Mouse (Mus musculus) lung, embryonic 14.5 days (tissue): ENCODE data around the gene Gm5134. TPM values are rescaled to one million over a fixed set of nuclear protein-coding genes. Genes with fewer than 3 reads are reported as not detected.

Experiments used
- ATAC-seq: fragments of 200-750 bp; cut with Nextera tagmentation; 2 replicates; pipeline ENCODE4 v1.8.0; 2017; ENCODE audit warnings: mild to moderate bottlenecking, moderate TSS enrichment, moderate library complexity; ENCODE audit not compliant: insufficient read depth
- DNase-seq: peaks from one replicate; pipeline ENCODE4 v3.0.0-alpha.2; 2015
- H3K27ac ChIP-seq: fragments of 300-500 bp; sonication (generic); 2 replicates; pipeline ENCODE4 v1.5.1; 2014; ENCODE audit warnings: low read depth, mild to moderate bottlenecking, moderate library complexity
- H3K27me3 ChIP-seq: fragments of 300-500 bp; sonication (generic); 2 replicates; pipeline ENCODE4 v1.6.1; 2014; ENCODE audit warnings: low read length, control low read depth; ENCODE audit not compliant: insufficient read depth
- H3K36me3 ChIP-seq: fragments of 300-500 bp; sonication (generic); 2 replicates; pipeline ENCODE4 v1.6.1; 2014; ENCODE audit warnings: control low read depth; ENCODE audit not compliant: insufficient read depth
- H3K4me1 ChIP-seq: fragments of 300-500 bp; sonication (generic); 2 replicates; pipeline ENCODE4 v1.6.1; 2014; ENCODE audit warnings: antibody characterized with exemption, control low read depth; ENCODE audit not compliant: insufficient read depth
- H3K4me2 ChIP-seq: fragments of 300-500 bp; sonication (generic); 2 replicates; pipeline ENCODE4 v1.6.1; 2014; ENCODE audit warnings: mild to moderate bottlenecking
- H3K4me3 ChIP-seq: fragments of 300-500 bp; sonication (generic); 2 replicates; pipeline ENCODE4 v1.5.1; 2014; ENCODE audit warnings: low read depth, low read length
- H3K9ac ChIP-seq: fragments of 300-500 bp; sonication (generic); 2 replicates; pipeline ENCODE4 v1.6.1; 2014
- H3K9me3 ChIP-seq: fragments of 300-500 bp; sonication (generic); 2 replicates; pipeline ENCODE4 v1.6.1; 2016; ENCODE audit warnings: low read depth, low read length, control low read depth
- CTCF ChIP-seq: IDR thresholded peaks from 2 replicates; pipeline ENCODE4 v1.5.1; 2016; ENCODE audit warnings: antibody characterized with exemption, low read depth
- WGBS: fragments of 180-500 bp; shearing (Covaris S2); extraction: QIAGEN DNeasy Blood & Tissue Kit; methylation state at CpG from one replicate; pipeline ENCODE4 v1.1.7; 2014; 5-methylcytosine and 5-hydroxymethylcytosine counted together
- polyA plus RNA-seq: library from polyadenylated mRNA; unstranded; fragments of >200 nt; fragmentation: Nextera tagmentation; extraction: Ambion mirVana; gene quantifications from 2 replicates; pipeline ENCODE4 v1.2.1, GENCODE M21; 2014

Gm5134 gene
- polyA plus RNA-seq, 1 experiment from 2014 or later, result 0.14 TPM

GRCm38 (mm10) chr10:75932081-75932678, 22.1 kb upstream of the Gm5134 start:
- Histone ChIP-seq H3K9ac (peak overlapping the region; percentile 79), H3K27ac (peak overlapping the region; percentile 80), H3K9me3 (no peaks in the 10 kb centered on the region), H3K4me2 (peak overlapping the region; percentile 95), H3K4me3 (peak overlapping the region; percentile 64), H3K36me3 (peaks cover 8% of the 10 kb centered on the region; the same call in 1 of the 2 replicates), H3K27me3 (peaks cover 21% of the 10 kb centered on the region), H3K4me1 (peaks cover 19% of the 10 kb centered on the region)
- TF ChIP-seq CTCF, result no peak
- ATAC-seq (peak; percentile 65), DNase-seq (peak; percentile 77)
- WGBS, result 2% methylated on average over 40 of the region's 44 CpGs

GRCm38 (mm10) chr10:75932891-75933290, 21.4 kb upstream of the Gm5134 start, which contains the start of gene Chchd10:
Gene Chchd10, plus strand, starts transcription at chr10:75933130.
- peaks cover 19% of the 10 kb centered on the region for H3K4me1 ChIP-seq
- ATAC-seq (no peak), DNase-seq (no peak)
- H3K27ac ChIP-seq, result peak within 1 kb of the TSS; percentile 80
- TF ChIP-seq CTCF, result no peak
- H3K36me3 ChIP-seq, result peaks cover 1% of the 10 kb centered on the region; the same call in 1 of the 2 replicates
- no peaks in the 10 kb centered on the region for H3K9me3 ChIP-seq
- peak within 1 kb of the TSS; percentile 79 for H3K9ac ChIP-seq
- peaks cover 21% of the 10 kb centered on the region for H3K27me3 ChIP-seq
- 28% methylated on average over 6 of the region's 6 CpGs for WGBS
- H3K4me3 ChIP-seq, result peak within 1 kb of the TSS; percentile 64
- peak within 1 kb of the TSS; percentile 95 for H3K4me2 ChIP-seq

GRCm38 (mm10) chr10:75934991-75935390, 19.3 kb upstream of the Gm5134 start:
- Histone ChIP-seq H3K9me3 (no peaks in the 10 kb centered on the region), H3K4me1 (peaks cover 19% of the 10 kb centered on the region), H3K9ac (no peak overlapping the region), H3K27me3 (peaks cover 21% of the 10 kb centered on the region), H3K4me2 (peak overlapping the region; percentile 76), H3K27ac (no peak overlapping the region), H3K4me3 (peak overlapping the region; percentile 55; the same call in 1 of the 2 replicates), H3K36me3 (no peaks in the 10 kb centered on the region)
- ATAC-seq, result no peak
- no peak for TF ChIP-seq CTCF
- 44% methylated on average over 1 of the region's 1 CpGs for WGBS
- DNase-seq, result no peak

GRCm38 (mm10) chr10:75935680-75936541, 18.4 kb upstream of the Gm5134 start, which contains the start of gene Mmp11:
Gene Mmp11, minus strand, starts transcription at chr10:75936496.
- H3K36me3 ChIP-seq, result no peaks in the 10 kb centered on the region
- peak within 1 kb of the TSS; percentile 76 for H3K4me2 ChIP-seq
- DNase-seq (peak; percentile 82), ATAC-seq (peak; percentile 44)
- 2% methylated on average over 51 of the region's 51 CpGs for WGBS
- peaks cover 12% of the 10 kb centered on the region for H3K4me1 ChIP-seq
- TF ChIP-seq CTCF, result no peak; the same call in 1 of the 2 replicates
- peak within 1 kb of the TSS; percentile 10; the same call in 1 of the 2 replicates for H3K27ac ChIP-seq
- H3K4me3 ChIP-seq, result peak within 1 kb of the TSS; percentile 55
- H3K9me3 ChIP-seq, result no peaks in the 10 kb centered on the region
- peaks cover 21% of the 10 kb centered on the region for H3K27me3 ChIP-seq
- H3K9ac ChIP-seq, result peak within 1 kb of the TSS; percentile 54

GRCm38 (mm10) chr10:75936909-75937667, 17.2 kb upstream of the Gm5134 start:
- no peak for ATAC-seq
- 40% methylated on average over 18 of the region's 18 CpGs for WGBS
- Histone ChIP-seq H3K4me2 (peak overlapping the region; percentile 76), H3K27me3 (peaks cover 18% of the 10 kb centered on the region), H3K4me1 (peaks cover 7% of the 10 kb centered on the region; the same call in 1 of the 2 replicates), H3K4me3 (no peak overlapping the region; the same call in 1 of the 2 replicates), H3K9me3 (no peaks in the 10 kb centered on the region), H3K36me3 (no peaks in the 10 kb centered on the region), H3K27ac (peak overlapping the region; percentile 10; the same call in 1 of the 2 replicates), H3K9ac (no peak overlapping the region)
- TF ChIP-seq CTCF, result no peak
- no peak for DNase-seq

- no peak for ATAC-seq
- 56% methylated on average over 10 of the region's 10 CpGs for WGBS
- Histone ChIP-seq H3K4me3 (no peak overlapping the region), H3K9ac (no peak overlapping the region), H3K9me3 (no peaks in the 10 kb centered on the region), H3K27ac (no peak overlapping the region), H3K4me1 (peaks cover 3% of the 10 kb centered on the region; the same call in 1 of the 2 replicates), H3K4me2 (0 out of 2 replicates have a peak overlapping the region, but pooled peaks have one; percentile 76), H3K36me3 (no peaks in the 10 kb centered on the region), H3K27me3 (peaks cover 18% of the 10 kb centered on the region)
- no peak for TF ChIP-seq CTCF
- DNase-seq, result no peak
These were observed 16.3 kb upstream of the Gm5134 start for GRCm38 (mm10) chr10:75937851-75938643.
